Mouse (Mus musculus) heart, postnatal 36 days (tissue): ENCODE measurements at regions not wholly inside any gene's neighbourhood (a gene's known extent, or its start where the extent isn't known, plus 50 kb on each side); places are given as distances from the start of the nearest gene placed in this dataset.
A peak's percentile ranks its signal among the peaks of the same experiment; 100 is the strongest.

Experiments
- DNase-seq, 2 experiments: peaks; one replicate each; pipeline ENCODE4 v3.0.0; 2021 to 2022
- intact Hi-C: fragments of 180-260 bp; cut with DNase I; formaldehyde crosslinking; loops from one replicate; pipeline ENCODE4 v1.15.1; 2025

DNA sequence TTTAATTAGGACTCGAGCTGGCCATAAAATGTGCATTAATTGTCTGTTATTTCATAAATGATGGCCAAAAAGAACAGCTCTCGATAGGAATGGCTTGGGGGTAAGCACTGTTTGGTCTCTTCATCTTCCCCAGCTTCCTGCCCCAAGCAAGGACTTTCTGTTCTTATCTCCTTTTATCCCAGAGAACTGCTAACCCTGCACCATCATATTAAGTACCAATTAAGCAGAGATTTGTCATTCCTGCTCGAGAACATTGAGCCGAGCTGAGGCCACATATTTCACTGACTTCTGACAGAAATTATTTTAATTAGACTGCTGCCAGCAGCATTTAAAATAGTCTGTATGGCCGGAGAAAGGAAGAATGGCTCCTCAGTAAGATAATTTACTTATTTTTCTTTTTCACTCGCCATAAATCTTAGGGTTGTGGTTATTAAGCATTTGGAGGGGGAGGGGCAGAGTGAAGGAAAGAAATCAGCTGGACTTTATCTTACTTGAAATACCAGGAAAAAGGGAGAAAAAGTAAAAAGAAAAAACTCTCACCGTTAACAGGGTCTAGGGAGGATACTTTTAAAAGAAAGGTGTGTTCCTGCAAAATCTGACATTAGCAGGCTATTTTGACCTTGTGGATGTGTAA lies 377.1 kb downstream of the Mtx2 start:
- no peak for DNase-seq
- intact Hi-C loops: no loop called here

DNA sequence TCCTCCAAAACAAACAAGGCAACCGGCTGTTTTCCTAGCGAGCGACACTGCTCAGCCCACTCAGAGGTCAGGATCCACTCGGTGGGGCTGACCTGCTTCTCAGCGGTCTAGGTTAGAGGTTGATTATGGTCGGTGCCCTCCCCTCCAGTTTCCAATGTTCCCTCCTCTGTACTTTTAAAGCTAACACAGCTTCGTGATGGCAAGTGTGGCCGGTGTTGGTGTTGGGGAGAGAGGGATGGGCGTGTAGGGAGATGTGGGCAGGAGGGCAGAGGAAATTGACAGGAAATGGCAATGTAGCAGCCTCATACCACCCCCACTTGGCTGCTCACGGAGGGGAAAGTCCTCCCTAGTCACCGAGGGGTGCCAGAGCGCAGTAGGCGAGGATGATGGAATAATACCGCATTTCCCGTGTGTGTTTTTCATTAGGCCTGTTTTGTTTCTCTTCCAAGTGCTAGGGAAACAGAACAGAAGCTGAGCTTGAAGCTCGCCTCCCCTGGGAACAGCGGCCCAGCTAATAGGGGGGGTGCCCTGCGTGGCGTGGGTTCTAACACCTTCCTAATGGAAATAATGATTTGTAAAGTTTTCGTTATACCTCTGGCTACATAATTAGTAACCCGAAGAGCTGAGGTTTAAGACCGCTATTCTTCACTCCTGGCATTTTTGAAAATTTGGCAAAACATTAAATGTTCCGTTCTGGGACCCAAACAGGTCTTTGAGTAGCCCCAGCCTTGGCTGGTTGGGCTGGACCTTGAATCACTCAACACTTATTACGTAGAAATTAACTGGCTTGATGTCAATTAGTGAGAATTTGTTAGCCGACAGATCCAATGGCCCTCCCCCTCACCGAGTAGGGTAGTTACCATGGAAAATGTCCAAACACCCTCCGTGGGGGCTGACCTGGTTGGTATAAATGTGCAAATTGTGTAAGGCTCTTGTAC lies 383.5 kb downstream of the Mtx2 start:
- peak; percentile 42 to 61 for DNase-seq
- intact Hi-C loops: loop anchor here (5.0 kb wide), 2 partner anchors 57 to 103 kb away; no protein-coding TSS in a partner anchor

DNA sequence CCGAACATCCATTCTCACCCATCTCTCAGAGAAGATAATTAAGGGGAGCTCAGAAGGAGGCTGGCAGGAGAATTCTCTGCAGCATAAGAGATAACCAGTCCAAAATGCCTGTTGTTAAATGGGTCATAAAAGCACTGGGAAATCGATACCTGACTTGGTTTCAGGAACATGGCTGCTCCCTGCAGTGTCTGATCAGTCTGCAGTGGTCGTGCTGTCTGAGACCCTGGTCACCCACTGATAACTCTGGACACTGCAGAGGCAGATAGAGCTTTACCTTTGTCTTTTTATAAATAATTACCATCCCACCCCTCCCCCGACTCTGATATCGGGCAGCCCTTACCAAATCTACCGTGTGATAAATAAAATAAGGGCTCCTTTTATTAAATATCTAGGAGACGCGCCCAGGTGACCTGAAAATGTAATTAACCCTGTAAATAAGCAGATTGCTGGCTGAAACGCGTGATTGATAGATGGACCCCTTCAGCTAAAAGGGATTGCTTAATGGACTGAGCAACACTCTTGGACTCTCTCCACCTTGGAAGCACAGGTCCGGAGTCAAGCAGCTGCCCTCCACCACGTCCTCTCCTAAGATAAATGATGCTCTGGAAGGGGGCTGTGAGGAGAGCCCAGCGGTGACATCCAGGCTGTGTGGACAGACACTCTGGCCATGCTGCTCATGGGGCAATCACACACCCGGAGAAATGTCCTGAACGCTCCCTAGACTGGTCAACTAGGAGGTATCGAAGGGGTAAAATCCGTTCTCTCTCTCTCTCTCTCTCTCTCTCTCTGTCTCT lies 384.4 kb downstream of the Mtx2 start:
- DNase-seq: no peak
- intact Hi-C loops: loop anchor here (5.0 kb wide), 2 partner anchors 58 to 102 kb away; no protein-coding TSS in a partner anchor

- intact Hi-C loops: no loop called here
- no peak for DNase-seq
These were observed 391.3 kb downstream of the Mtx2 start for GRCm38 (mm10) chr2:75216931-75217330.

DNA sequence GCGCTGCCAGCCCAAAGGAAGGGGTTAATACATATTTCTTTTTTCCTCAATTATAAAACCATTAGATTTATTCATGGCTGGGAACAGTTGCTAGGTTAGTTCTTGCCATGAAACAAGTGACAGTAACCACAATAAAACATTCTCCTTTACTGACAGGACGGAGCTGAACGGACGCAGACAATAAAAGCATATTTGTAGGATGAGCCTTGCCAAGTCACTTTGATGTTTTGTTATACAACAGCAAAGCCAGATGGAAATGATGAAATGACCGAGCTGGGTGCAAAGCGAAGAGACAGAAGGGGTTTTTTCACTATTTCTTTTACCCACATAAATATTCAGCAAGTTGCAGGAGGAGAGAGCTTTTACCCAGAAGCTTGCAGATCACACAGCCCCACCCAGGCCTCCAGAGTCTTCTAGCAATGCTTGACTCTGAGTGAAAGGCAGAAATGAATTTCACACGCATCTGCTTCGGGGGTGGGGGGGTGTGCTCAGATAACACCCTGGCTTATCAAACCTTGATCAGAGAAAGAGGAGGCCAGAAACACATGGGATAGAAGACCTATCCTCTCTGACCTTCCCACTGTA lies 395.3 kb downstream of the Mtx2 start:
- intact Hi-C loops: loop anchor here (5.0 kb wide), 1 partner anchor 69 kb away; no protein-coding TSS in a partner anchor
- DNase-seq: no peak

- peak; percentile 81 for DNase-seq
- intact Hi-C loops: loop anchor here (5.0 kb wide), 1 partner anchor 72 kb away; no protein-coding TSS in a partner anchor
These were observed 398.8 kb downstream of the Mtx2 start for GRCm38 (mm10) chr2:75224443-75224842.

DNA sequence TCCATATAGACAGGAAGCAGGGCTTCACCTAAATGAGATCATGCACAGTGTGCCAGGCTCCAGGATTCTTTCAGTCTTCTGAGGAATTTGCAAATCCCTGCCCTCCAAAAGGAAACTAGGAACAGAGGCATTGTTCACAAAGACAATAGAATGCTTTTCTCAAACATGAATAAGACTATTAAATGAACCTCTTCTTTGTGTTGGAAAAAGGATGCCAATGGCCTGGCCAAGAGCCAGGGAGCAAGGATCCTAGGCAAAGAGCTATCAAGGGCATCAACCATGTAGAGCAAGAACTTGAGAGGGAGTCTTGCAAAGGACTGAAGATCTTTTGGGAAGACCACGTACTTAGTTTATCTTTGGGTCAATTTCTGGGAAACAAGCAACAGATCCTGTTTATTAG lies 415.4 kb downstream of the Mtx2 start:
- intact Hi-C loops: loop anchor here (10.0 kb wide), 1 partner anchor 536 kb away; the partner anchor contains the start of gene Hoxd8

DNA sequence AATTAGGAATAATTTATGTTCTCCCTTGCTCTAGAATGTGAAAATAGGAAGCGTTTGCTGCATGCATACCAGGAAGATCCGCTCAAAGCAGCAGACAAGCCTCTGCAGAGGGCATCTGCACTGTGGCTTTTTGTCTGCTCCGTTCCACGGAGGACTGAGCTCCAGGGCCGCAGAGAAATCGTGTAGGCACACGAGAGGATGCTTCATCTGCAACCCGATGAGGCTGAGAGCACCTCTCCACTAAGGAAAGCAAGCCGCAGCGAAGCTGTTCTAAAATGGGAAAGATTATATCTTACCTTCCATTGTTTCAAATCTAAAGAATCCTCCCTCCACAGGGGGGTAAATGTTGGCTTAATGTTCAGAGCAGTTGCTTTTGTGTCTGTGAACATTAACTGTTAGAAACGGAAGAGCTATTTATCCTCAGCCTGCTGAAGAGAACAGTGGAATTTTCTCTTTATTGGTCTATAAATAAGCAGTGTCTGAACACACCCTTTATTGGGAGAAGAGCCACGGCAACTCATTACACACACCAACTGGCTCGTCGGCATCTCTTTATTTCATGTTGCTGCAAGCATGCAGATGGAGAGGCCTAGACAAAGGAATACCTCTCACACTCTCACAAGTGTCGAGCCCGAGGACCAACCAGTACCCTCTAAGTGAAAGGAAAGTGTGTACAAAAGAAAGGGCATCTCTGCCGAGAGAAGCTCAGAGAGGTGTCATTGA lies 414.6 kb upstream of the Hnrnpa3 start:
- intact Hi-C loops: loop anchor here (5.0 to 10.0 kb wide), 2 partner anchors 68 to 540 kb away; partner anchors contain the start of gene Hoxd8

More for the DNA sequence above, 415.4 kb downstream of the Mtx2 start:
- no peak for DNase-seq

GRCm38 (mm10) chr2:75245256-75245655 lies 413.8 kb upstream of the Hnrnpa3 start:
- intact Hi-C loops: loop anchor here (5.0 to 10.0 kb wide), 2 partner anchors 67 to 540 kb away; partner anchors contain the start of gene Hoxd8
- no peak for DNase-seq

More for the DNA sequence above, 414.6 kb upstream of the Hnrnpa3 start:
- DNase-seq: no peak

DNA sequence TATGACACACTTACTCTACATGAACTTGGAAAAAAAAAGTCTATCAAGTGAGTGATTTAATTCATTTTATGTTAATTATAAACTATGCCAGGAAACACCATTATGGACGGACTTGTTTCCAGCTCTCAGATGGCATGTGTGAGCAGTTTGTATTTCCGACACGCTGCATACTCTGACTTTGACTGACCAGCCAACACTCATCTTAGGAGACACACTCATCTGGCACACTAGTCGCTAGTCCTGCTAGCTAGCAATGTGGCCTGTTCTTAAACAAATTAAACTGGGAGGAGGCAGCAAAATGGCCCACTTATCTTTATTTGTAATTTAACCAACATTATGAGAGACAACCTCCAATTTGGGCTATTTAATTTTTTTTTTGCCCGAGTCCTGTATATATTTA lies 413.4 kb upstream of the Hnrnpa3 start:
- no peak for DNase-seq
- intact Hi-C loops: loop anchor here (5.0 to 10.0 kb wide), 2 partner anchors 67 to 541 kb away; partner anchors contain the start of gene Hoxd8

DNA sequence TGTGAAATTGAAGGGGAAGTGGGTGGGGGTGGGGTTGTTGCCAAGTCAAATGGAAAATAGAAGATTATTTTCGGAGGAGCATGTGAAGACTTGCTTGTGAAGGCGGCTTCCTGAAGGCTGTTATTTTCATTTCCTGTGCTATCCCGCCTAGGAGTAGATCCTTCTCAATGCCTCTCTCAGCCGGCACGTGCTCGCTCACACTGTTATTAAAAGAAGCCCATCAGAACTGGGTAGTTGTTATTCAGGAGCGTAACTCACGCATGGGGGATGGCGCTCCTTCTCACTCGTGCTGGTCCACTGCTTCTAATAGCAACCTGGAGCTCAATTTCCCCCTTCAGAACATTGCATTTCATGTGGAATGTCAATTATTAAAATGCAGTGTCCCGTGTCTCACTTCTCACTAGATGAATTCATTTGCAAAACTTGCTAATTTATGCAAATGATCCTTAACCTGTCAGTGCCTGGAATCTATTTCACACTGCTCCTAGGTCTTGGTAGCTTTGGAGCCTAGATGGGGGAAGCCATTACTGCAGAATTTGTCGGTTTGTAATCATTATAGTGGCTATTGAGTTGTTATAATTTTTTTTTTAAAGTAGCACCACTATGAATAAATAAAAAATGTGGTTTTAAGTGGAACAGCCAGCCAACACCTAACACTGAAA lies 412.8 kb upstream of the Hnrnpa3 start:
- intact Hi-C loops: loop anchor here (5.0 to 10.0 kb wide), 2 partner anchors 66 to 541 kb away; partner anchors contain the start of gene Hoxd8
- no peak for DNase-seq

DNA sequence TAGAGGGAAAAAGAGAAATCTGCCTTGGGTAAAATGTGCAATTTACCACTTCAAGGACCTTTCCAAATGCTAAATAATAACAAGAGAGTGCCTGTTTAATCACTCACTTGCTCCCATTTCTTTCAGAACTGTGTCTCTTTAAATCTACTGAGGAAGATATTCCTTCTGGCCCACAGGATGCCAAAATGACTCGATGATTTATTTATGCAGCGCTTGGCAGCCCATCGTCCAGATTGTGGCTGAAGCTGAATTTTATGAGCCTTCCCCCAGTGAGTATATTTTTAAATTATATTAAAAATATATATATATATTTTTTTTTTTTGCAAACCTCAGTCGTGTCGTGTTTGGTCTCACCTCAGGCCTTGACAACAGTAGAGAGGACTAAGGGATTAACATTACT lies 410.8 kb upstream of the Hnrnpa3 start:
- intact Hi-C loops: loop anchor here (5.0 to 10.0 kb wide), 2 partner anchors 64 to 543 kb away; partner anchors contain the start of gene Hoxd8
- no peak for DNase-seq

DNA sequence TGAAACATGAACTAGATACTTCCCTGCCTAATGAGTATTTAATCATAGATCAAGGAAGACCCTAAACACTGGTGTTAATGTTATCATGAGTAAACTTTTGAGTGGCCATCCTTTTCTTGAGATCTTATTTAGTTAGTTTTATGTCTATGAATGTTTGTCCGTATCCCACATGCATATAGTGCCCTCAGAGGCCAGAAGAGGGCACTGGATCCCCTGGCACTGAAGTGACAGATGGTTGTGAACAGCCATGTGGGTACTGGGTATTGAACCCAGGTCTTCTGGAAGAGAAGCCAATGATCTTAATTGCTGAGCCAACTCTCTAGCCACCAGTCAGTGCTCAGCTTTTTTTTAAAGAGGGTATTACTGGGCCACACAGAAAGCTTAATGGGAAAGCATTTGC lies 408.6 kb upstream of the Hnrnpa3 start:
- no peak for DNase-seq
- intact Hi-C loops: no loop called here

- DNase-seq: no peak
- intact Hi-C loops: no loop called here
These were observed 406.2 kb upstream of the Hnrnpa3 start for GRCm38 (mm10) chr2:75252829-75253228.

GRCm38 (mm10) chr2:75265218-75265617 lies 393.8 kb upstream of the Hnrnpa3 start:
- intact Hi-C loops: no loop called here
- DNase-seq: no peak

DNA sequence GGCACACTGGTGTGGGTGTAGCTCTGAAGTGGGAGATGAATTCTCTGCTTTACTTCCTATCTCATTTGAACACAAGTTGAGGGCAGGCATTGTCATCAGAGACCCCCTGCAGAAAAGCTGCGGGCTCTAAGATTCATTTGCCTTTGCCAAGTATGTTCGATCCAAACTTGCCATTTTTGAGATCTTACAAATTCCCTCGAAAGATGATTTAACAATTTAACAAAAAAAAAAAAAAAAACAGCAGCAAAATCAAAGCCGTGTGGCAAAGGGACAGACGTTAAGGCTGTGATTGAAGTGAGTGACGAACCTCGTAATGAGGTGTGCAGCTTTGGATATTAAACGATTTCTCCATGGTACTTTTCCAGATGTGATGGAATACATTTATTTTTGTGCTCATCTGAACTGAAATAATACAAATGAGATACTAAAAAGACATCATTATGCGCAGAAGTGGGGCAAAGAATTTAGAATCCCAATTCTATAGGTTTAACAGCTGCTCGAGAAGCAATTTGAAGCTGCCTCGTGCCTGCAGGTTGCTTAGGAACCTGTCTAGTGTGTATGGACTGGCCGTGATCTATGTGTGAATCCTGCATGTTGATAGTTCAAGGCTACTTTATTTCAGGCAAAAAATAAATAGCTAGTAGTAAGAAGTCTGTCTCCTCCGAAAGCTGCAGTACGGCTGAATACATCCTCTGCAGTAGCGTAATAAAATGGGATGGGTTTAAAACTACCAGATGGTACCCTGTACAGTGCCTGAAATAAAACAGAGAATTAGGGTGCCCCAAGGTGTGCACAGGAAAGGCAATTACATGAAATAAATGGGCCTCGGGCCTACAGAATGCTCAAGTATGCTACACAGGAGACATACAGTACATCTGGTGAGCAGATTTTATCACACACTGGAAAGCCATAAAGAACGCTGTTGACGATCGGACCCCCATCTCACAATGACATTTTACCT lies 393.0 kb upstream of the Hnrnpa3 start:
- intact Hi-C loops: no loop called here
- no peak for DNase-seq

GRCm38 (mm10) chr2:75267949-75268348 lies 391.1 kb upstream of the Hnrnpa3 start:
- no peak for DNase-seq
- intact Hi-C loops: no loop called here

DNA sequence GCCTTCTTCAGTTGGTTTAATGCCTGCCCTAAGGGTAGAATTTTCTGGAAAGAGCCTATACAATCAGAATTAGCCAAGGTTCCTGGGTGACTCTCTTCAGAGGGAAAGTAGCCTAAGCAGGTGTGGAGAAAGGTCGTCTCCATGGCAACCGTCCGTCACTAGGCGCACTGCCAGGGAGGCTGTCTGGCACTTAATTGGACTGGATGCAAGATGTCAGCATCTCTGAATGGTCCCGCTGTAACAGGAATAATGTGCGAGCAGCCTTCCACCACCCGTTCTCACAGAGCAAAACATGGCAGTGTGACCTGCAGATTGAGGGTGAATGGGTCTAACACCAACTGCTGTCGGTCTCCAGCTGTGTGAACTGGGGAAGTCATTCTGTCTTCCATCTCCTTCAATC lies 389.6 kb upstream of the Hnrnpa3 start:
- intact Hi-C loops: no loop called here
- DNase-seq: no peak
